Mouse (Mus musculus): ENCODE results near the gene Wnt10b.

DNA sequence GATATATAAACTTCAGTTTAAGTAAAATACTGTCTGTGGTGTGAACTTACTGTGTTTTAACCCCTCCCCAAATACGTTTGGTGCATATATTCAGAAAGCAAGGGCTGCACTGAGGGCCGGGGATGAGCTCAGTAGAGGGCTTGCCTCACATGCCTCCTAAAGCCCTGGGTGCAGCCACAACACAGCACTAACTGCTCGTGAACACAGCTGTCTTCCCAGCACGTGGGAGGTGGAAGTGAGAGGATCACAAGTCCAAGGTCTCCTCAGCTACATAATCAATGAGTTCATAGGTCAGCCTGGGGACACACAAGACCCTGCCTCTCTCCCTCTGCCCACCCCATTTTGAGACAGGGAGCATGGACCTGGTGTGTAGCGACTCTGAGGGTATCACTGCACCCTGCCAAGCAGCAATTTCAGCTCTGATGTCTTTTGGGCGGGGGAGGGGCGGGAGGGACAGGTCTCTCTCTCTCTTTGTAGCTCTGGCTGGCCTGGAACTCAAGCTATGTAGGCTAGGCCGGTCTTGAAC is 45.9 kb downstream of the Wnt10b start:
- TF ChIP-seq POLR2A (IDR thresholded peaks at IDR 0.05; ENCODE audit: borderline replicate concordance, low read depth, low read length) = no peak
- TF ChIP-seq CTCF (IDR thresholded peaks at IDR 0.05; ENCODE audit: low read depth, low read length) = no peak
